ENCODE assay signal across 8 mouse cellular contexts in genomic region chr7:48894152-48894551, GRCm38 (mm10). TPM values are rescaled to one million over a fixed set of nuclear protein-coding genes. Genes with fewer than 3 reads are reported as not detected.
DNase-seq lines count a peak whose midpoint lies in the region; ATAC-seq and TF ChIP-seq lines count a peak whose summit lies in the region.

No protein-coding gene starts in this region.

- DNase-seq in heart, adult 18-20 months, result peak; percentile 42 to 86
- peak; percentile 54 for DNase-seq in adipocyte (ENCODE audit: low spot score)
- DNase-seq in embryo, embryonic 10.5 days (ENCODE audit: low spot score), result peak; percentile 87
- peak; percentile 65 to 80 for DNase-seq in heart, postnatal 36 days
- DNase-seq in layer of hippocampus, postnatal 36 days, result peak; percentile 62 to 71
- DNase-seq in mesoderm, embryonic 11.5 days (ENCODE audit: low read depth, low spot score), result peak; percentile 63
- DNase-seq in spleen, adult 2 months (ENCODE audit: low read depth in 1 of 2, low spot score in 2 of 2), result peak in 1 of 2 experiments; percentile 47

- H3K27ac ChIP-seq in heart, embryonic 11.5 days (ENCODE audit: low read depth, low read length), result no peak overlapping the region
- no peak overlapping the region for H3K27ac ChIP-seq in spleen, adult 2 months (ENCODE audit: insufficient read depth, low read length)

- TF ChIP-seq POLR2A in spleen, adult 2 months (IDR thresholded peaks at IDR 0.05; ENCODE audit: low read depth, low read length), result no peak

- H3K27me3 ChIP-seq in heart, embryonic 11.5 days (ENCODE audit: control insufficient read depth, insufficient read depth, low read length), result no peaks in the 10 kb centered on the region
- H3K27me3 ChIP-seq in spleen, adult 2 months (ENCODE audit: control insufficient read depth, insufficient read depth, low read length), result no peaks in the 10 kb centered on the region

- ATAC-seq in heart, embryonic 11.5 days (replicated peaks; ENCODE audit: insufficient number of reproducible peaks, low FRiP score, low TSS enrichment), result no peak

- peak; percentile 79; the same call in 1 of the 2 replicates for TF ChIP-seq CTCF in spleen, adult 2 months (IDR thresholded peaks at IDR 0.05; ENCODE audit: extremely low read depth, insufficient read depth, insufficient read length, insufficient replicate concordance)

- H3K36me3 ChIP-seq in heart, embryonic 11.5 days (ENCODE audit: control insufficient read depth, insufficient read depth, low read length), result no peaks in the 10 kb centered on the region
- H3K36me3 ChIP-seq in spleen, adult 2 months (ENCODE audit: control insufficient read depth, insufficient read depth, low read length), result no peaks in the 10 kb centered on the region

- intact Hi-C loops in heart, postnatal 36 days (cut with DNase I), result loop anchor here (1.0 to 2.0 kb wide), 2 partner anchors 173 to 227 kb away; no protein-coding TSS in a partner anchor

- H3K4me2 ChIP-seq in heart, embryonic 11.5 days, result no peak overlapping the region

- peaks cover 37% of the 10 kb centered on the region for H3K4me1 ChIP-seq in heart, embryonic 11.5 days (ENCODE audit: control insufficient read depth, insufficient read depth, low read length)
- peaks cover 17% of the 10 kb centered on the region; the same call in 1 of the 2 replicates for H3K4me1 ChIP-seq in spleen, adult 2 months (ENCODE audit: control insufficient read depth, insufficient read depth, insufficient read length)

- H3K9me3 ChIP-seq in heart, embryonic 11.5 days (replicated peaks; ENCODE audit: control insufficient read depth, low read length), result no peaks in the 10 kb centered on the region

- no peak overlapping the region for H3K4me3 ChIP-seq in heart, embryonic 11.5 days (ENCODE audit: low read depth, low read length)
- H3K4me3 ChIP-seq in spleen, adult 2 months (ENCODE audit: extremely low read depth, insufficient read depth, insufficient read length), result no peak overlapping the region

- H3K9ac ChIP-seq in heart, embryonic 11.5 days (ENCODE audit: low read depth, low read length), result no peak overlapping the region

- WGBS in heart, embryonic 11.5 days (ENCODE audit: insufficient replicate concordance), result 2% methylated on average over 6 of the region's 6 CpGs
- WGBS in spleen, adult 2 months, result 3% methylated on average over 6 of the region's 6 CpGs

RNA-seq across cellular contexts. Expression of gene E2f8, which starts 12.8 kb away (rescaled TPM):
- under 1 TPM; 0.45 to 0.82 TPM for total RNA-seq in heart, adult 18-20 months (2021)
- polyA plus RNA-seq in heart, embryonic 11.5 days (2014; fragmentation: Nextera tagmentation; extraction: Ambion mirVana), result 20.7 and 22.7 TPM in 2 replicates
- total RNA-seq in heart, postnatal 36 days (2021), result under 1 TPM; 0.68 to 0.92 TPM
- under 1 TPM; 0.17 to 0.30 TPM for total RNA-seq in layer of hippocampus, postnatal 36 days (2021)
- polyA plus RNA-seq in spleen, adult 2 months (2012; rRNA removed), result 5.4 and 7.9 TPM in 2 replicates

RNA-seq across cellular contexts. Expression of gene Nav2, which starts 14.4 kb away (rescaled TPM):
- total RNA-seq in heart, adult 18-20 months (2021), result 10 to 100 TPM; 35.5 to 45.2 TPM
- 22.4 and 32.2 TPM in 2 replicates for polyA plus RNA-seq in heart, embryonic 11.5 days (2014; fragmentation: Nextera tagmentation; extraction: Ambion mirVana)
- 10 to 100 TPM; 42.4 to 52.9 TPM for total RNA-seq in heart, postnatal 36 days (2021)
- 100 to 1,000 TPM in 1 of 2 experiments, 10 to 100 TPM in 1; 77.4 to 100 TPM for total RNA-seq in layer of hippocampus, postnatal 36 days (2021)
- polyA plus RNA-seq in spleen, adult 2 months (2012; rRNA removed), result 3.3 and 3.5 TPM in 2 replicates

RNA-seq across cellular contexts. Expression of gene Csrp3, which starts 46.3 kb away (rescaled TPM):
- 1,000 to 10,000 TPM; 1,990 to 2,288 TPM for total RNA-seq in heart, adult 18-20 months (2021)
- 1,436 and 1,472 TPM in 2 replicates for polyA plus RNA-seq in heart, embryonic 11.5 days (2014; fragmentation: Nextera tagmentation; extraction: Ambion mirVana)
- 1,000 to 10,000 TPM; 2,107 to 2,284 TPM for total RNA-seq in heart, postnatal 36 days (2021)
- not detected for total RNA-seq in layer of hippocampus, postnatal 36 days (2021)
- polyA plus RNA-seq in spleen, adult 2 months (2012; rRNA removed), result 0.07 TPM in 1 of 2 replicates, not detected in the other

Comparison
In these comparisons a context has a peak if more than half of its experiments do, and no peak if none do; other contexts are left out.
1. RNA of gene Csrp3, which starts 46.3 kb away (total RNA-seq): 1,990 to 2,288 TPM in heart, adult 18-20 months and 2,107 to 2,284 TPM in heart, postnatal 36 days; not detected in layer of hippocampus, postnatal 36 days; every median in the first group is over 1,000 times any median in the second.